Mouse (Mus musculus) 416B (cell line): ENCODE results near the gene Amd1.
A peak's percentile ranks its signal among the peaks of the same experiment; 100 is the strongest.
"Not testable (repeated sequence)": the region's sequence is repeated elsewhere in the genome, so short reads cannot be mapped to it uniquely, and the experiment has no call there.

Source experiments
- DNase-seq: peaks from one replicate; pipeline ENCODE4 v3.0.0; 2011; ENCODE audit warnings: low read depth

Gene Amd1

DNA sequence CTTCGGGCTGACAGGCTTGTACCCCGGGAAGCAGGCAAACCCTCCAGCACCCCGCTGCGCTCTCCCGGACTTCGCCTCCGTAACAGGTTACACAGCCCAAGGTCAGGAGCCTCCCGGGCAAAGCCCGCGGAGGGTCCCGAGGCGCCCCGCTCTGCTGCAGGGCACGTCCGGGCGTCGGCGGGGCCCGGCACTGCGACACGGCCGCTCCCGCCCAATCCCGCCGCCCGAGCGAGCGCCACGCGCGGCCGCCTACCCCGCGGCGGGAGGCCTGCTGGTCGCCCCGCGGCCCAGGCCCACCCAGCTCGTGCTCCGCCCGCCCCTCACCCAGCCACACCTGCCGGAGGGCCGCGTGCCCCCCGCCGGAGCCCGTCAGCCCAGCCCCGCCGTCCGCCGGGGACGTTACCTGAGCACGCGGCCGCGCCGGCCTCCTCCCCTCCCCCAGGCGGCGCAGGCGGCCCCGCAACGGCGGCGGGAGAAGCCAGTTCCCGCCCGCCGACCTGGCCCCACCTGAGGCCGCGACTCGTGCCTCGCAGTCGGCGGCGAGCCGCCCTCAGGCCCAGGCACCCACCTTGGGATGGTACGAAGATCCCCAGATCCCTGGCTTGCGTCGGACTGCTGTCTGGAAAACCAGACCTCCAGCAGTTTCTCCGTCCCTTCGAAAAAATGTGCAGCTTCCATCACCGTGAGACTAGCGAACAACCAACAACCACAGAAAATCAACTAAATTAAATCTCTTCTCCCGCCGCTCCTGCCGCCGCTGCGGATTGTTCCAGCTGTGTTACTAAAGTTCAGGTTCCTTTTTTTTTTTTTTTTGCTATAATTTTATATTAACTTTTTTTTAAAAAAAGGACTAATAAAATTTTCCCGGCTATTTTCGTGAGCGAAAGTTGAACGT, 558 bp downstream of the Amd1 start:
- not testable (repeated sequence) for DNase-seq

DNA sequence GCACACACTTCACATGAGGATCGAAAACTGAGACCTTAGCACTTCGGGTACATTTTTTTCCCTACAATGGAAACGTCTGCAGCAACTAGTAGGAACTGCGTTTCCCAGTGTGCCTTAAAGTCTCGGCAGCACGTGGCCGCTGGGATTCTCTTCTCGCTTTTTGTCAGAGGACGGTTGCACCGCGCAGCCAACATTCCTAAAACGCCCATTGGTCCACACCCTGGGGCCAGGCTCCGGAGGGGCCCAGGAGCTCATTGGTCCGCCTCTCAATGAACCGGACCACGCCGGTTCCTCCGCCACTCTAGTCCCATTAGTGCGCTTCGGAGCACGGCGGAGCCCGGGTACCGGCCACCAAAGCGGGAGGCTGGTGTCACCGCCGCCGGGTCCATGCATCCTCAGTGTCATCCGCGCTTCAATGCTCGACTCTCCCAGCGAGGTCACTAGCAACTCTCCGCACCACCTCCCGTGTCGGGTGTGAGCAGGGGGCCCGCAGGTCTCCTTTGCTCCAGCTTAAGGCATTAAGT, 1.3 kb downstream of the Amd1 start:
- peak; percentile 88 for DNase-seq

DNA sequence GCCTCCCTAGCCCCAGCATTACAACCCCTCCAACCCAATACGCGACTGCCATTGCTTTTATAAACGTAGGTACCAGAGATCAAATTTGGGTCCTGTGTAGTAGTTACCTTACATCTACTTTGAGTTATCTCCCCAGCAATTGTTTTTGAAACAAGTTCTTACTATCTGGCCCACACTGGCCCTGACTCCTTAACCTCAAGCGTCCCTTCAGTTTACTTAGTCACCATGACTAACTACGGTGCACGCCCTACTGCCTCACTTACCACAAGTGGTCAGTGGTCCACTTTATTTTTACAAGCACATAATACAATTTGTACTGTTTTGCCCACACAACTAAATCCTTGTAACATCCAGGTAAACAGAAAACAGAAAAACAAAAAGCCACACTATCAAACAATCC, 9.3 kb downstream of the Amd1 start:
- DNase-seq: peak; percentile 79

DNA sequence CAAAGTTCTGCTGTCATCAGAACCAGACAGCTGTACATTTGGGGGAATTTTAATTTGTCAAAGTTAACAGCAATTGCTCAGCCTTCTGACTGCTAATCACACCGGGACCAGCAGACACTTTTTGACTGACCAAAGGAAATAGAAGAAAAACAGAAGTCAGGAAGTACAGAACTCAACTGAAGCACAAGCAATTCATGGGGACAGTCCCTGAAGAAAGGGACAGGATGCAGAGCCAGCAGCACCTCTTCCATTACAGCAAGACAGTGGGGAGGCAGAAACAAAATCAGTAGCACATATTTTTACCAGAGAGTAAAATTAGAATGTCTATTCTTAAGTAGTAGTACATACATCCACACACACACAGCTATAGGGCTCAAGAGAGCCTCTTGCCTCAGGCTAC, 15.2 kb downstream of the Amd1 start:
- DNase-seq: peak; percentile 39

DNA sequence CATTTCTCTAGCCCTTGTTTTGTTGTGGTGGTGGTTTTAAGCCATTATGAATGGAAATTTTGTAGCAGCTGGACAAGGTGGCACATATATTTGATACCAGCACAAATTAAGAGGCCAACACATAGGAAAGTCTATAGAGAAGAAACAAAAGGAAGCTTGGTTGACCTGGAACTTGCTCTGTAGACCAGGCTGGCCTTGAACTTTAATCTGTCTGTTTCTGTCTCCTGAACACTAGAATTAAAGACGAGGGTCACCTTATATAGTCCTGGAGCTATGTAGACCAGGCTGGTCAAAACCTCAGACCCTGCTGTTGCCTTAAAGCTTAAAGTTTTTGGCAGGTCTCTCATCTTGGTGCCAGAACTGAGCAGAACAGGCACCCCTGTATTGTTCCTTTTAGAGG, 16.4 kb downstream of the Amd1 start:
- DNase-seq: peak; percentile 57

DNA sequence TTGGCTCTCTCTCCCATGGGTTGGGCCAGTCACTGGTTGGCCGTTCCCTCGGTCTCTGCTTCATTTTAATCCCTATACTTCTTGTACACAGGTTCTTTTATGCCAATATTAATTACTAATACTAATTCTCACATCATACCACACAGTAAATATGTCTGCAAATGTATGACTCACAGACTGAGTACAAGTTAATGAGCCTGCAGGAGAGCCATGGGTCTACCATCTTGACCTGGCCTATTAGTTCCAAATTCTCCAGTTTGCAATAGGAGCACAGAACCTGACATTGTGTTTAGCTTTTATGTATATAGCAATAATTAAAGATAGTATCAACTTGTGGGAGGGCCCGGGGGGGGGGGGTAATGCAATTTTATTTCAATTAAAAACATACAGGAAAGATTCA, 17.0 kb downstream of the Amd1 start:
- DNase-seq: no peak

DNA sequence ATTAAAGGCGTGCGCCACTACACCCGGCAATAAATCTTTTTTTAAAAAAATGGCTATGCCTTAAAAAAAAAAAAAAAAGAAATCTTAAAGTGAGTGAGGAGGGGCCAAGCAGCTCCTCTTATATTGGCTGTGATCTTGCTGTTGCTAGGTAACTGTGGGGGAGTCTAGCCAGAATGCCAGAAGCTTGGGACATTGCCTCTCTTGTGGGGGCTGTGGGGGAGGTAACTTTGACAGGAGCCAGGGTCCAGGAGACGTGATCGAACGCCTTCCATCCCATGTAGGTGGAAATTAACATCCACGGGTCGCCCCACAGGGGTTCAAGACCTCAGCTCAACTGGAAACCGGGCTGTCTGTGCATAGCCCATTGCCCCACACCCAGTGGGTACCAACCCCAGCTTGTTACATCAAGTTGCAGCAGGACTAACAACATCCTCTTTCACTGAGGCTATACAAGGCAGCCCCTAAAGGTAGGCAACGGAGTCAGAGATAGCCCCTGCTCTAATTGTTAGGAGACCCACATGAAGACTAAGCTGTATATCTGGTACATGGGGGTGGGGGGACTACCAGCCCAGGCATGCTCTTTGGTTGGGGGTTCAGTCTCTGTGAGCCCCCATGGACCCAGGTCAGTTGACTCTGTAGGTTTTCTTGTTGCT, 17.7 kb downstream of the Amd1 start:
- DNase-seq: no peak

DNA sequence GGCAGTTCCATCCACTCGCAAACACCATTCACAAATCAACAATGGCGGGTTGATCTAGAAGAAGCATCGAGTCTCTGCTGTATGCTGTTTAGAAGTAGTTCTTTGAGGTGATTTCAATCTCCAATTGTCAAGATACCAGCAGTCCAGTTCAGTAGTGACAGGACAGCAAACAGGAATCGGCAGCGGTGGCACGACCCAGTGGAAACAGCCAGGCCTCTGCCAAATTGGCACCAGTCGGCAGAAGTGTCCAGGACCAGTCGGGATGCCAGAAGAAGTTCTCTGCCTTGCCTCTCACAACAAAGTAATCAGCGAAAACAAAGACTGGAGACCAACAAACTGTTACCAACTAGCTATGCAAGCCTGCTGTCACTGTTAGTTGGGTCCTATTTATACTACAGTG, 18.4 kb downstream of the Amd1 start:
- no peak for DNase-seq

DNA sequence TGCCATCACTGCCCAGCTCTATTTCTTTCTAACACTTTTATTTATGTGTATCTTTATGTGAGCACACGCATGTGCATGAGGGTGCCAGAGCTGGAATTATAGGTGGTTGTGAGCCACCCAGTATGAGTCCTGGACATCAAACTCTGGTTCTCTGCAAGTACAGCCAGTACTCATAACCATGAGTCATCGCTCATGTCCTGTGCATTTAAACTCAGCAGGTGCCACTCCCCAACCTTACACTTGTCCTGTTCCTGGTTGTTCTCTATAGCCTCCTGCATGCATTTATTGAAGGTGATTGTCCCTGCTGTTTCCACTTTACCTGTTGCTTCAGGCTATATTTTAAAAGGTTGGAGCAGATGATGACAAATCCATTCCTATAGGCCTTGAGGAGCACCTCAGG, 20.4 kb downstream of the Amd1 start:
- DNase-seq: no peak

DNA sequence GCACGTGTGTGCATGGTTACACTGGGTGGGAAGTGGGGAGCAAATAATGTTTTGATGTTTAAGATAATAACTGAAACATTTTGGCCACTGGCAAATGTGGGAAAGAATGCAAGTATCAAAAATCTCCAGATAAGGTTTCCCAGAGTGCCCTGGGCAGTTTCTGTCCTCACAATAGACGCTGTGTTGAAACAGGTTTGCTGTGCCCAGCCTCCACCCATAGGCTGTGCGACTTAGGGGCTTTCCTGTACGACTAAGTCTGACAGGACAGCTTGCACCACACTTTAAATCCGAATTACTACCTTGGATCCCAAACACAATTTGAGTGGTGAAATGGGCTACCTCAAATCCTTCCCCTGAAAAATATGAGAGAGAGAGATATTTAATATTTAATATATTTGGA, 23.7 kb downstream of the Amd1 start:
- no peak for DNase-seq

DNA sequence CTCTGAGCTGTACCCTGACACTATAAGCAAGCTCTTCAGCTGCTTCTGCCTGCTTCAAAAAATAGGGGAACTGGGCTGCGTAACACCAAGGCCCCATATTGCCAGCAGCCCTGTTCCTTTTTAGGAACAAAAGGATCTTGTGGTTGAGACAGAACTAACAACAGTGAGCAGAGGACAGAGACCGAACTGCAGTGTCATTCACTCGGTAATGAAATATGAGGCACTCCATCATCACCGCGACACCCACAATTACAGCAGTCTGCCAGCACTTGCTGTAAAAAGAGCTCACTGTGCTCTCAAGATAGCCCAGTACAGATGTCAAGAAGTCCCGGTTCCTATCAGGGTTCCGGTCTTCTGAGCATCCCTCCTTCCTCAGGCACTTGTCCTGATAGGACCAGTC, 26.0 kb downstream of the Amd1 start:
- peak; percentile 89 for DNase-seq

DNA sequence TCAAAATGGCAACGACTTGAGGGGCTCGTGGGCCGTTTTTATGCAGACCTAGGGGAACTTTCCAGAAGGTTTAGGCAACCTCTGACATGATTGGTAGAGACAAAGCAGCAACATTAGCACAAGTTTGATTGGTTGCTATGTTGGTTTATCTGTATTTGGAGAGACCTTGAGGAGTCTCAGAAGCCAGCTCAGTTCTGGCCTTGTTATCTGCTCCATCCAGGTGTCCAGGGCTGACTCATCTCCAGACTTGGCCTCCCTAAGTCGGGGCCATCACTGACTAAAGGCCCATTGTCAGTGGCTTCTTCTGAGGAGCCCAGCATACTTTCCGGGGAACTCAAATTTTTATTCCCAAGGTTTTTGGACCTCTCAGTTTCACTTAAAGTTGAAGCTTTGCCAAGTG, 28.0 kb downstream of the Amd1 start:
- DNase-seq: peak; percentile 51

DNA sequence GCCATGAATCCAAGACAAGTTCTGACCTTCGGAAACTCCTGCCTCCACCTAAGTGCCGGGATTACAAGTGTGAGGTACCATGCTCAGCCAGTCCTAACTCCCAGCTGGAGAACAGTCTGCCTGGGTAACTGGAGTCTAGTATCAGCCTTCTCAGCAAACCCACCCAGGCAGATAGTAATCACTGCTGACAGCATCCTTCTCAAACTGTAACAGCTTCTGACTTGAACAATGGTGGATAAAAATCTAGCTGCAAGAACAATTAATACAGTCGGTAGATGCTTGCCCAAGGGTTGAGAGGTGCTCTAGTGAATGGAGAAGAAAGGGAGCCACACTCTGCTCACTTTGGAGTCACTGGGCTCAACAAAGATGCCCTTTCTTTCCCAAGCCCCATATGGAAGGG, 30.8 kb downstream of the Amd1 start:
- no peak for DNase-seq

DNA sequence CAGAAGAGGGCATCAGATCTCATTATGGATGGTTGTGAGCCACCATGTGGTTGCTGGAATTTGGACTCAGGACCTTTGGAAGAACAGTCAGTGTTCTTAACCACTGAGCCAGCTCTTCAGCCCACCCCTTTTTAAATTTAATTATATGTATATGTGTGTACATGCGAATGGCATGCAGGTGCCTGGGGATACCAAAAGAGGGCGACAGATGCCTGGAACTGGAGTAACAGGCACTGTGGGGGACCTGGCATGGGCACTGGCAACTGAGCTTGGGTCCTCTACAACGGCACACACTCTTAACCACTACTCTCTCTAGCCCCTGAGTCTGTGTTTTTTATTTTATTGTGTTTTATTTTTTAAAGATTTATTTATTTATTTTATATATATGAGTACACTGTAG, 37.1 kb downstream of the Amd1 start:
- no peak for DNase-seq

DNA sequence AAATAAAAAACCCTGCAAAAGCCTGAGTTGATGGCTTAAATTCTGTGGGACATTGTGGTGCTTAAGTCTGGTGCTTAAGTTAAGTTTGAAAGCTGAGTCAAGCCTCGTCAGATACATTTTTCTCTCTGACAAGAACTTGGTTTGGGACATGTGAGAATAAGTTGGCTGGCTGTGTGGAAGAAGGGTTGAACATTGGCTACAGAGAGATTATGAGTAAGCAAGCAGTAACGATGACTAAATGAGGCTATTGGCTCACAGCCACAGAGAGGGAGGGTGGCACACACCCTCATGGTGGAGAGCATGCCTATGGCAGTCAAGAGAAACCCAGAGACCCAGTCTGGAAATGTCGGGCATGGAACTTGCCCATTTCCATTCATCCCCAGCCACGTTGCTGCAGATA, 38.3 kb downstream of the Amd1 start:
- DNase-seq: peak; percentile 61

DNA sequence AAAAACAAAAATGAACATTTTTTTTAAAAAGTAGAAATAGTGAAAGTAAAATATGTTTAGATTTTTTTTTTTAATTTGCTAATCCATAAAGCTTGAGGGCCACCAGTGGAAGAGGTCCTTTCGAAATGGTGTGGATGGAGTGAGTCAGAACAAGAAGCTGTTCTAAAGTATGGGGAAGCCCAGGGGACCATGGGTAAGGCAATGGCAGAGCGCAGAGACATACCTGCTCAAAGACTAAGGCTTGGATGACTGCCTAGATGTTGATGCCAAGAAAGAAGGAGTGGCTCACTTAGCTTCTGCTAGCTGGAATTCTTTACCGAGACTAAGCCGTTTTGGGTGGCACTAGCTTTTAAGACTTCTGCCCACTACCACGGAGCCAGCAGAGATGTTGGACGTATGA, 39.8 kb downstream of the Amd1 start:
- no peak for DNase-seq

DNA sequence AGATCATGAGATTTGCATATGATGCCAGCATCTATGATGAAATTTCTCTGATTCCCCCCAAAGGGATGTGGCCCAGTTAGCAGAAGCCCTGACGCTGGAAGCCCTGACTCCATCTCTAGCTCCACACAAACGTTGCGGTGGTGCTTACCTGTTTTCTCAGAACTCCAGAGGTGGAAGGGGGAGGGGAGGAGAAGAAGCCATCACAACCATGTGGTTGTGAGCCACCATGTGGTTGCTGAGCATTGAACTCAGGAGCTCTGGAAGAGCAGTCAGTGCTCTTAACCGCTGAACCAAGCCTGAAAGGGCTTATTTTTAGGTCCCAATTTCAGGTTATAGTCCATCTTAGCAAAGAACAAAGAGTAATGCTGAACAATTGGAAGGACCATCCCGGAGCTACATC, 41.7 kb downstream of the Amd1 start:
- no peak for DNase-seq

DNA sequence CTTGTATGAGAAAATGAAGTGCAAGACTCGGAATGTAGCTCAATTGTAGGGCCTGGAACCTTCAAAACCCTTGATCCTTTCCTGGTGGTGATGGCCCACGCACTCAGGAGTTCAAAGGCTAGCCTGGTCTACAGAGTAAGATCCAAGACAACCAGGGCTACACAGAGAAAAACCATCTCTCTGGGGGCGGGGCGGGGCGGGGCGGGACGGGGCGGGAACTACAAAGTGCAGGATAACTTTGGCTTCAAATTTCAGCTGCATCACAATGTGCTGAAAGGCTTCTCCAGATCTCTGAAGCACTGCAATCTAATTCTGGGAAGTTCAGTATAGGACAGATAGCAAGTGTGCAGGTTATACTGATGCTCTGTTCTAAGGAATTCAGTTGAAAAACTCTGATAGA, 42.4 kb downstream of the Amd1 start:
- peak; percentile 62 for DNase-seq

DNA sequence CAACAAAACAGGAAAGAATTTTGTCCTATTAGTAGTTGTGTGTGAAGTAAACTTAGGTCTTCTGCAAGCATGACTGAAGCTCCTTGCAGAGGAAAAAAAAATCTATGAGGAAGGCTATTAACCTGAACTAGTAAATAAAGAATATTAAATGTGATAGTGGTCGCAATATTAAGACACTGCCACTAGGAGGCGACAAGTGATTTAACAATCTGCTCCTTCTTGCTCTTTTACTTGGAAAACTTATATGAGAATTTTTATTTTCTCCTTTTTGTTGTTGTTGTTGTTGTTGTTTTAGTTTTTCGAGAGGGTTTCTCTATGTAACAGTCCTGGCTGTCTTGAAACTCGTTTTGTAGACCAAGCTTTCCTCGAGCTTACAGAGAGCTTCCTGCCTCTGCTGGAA, 43.0 kb downstream of the Amd1 start:
- DNase-seq: no peak

DNA sequence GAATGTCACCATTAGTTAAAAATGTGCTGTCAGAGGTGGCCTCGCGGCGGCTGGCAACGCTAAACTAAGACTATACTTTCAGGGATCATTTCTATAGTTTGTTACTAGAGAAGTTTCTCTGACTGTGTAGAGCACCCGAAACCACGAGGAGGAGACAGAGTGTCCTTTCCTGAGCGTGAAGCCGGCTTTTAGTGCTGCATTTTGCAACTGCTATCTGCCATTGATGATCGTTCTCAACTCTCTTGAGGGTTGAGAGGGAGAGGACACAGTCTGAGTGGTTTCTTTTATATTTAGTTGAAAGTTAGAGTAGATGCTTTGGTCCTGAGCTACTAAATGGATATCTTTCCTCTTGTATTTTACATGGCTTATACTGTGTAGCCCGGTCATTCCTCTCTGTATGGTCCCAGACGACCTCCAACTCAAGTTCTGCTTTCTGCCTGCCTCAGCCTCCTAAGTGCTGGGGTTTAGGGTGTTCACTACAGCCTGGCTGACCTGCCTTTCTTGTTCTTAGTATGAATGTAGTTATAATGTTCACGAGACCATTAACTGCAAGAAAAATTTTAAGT, 43.5 kb downstream of the Amd1 start:
- peak; percentile 99 for DNase-seq

DNA sequence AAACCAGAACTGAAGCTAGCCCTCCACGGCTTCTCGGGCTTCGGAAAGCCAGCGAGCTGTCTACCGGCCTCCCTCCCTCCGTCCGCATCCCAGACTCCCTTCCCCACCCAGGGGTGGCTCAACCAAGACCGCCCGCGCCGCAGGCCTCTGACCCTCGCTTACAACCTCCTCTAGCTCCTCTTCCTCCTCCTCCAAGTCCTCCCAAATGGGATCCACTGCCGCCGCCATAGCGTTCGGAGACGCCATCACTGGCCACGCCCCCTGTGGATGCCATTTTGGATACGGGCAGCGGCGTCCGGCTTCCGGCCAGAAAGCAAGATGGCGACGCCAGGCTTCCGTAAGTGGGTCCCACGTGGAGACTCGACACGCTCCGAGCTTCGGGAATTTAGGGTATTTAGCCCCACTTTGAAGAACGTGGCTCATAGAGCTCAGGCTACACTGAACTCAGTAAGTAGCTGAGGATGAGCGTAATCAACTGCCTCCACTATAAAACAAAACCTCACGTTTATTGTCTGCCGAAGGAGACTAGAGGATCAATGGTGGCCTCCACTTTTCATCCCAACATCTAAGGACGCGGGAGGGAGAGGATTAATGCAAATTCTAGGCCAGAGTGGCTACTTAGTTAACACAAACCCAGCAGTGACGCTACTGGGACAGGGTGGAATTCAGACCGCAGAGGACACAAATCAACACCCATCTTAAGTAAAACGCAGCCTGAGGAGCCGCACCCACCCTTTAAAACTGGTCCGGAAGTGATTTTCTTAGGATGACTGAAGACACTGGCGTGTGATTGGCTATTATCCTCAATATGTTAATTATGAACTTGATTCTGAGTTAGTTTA, 44.4 kb downstream of the Amd1 start, which contains the start of gene Gtf3c6:
Gene Gtf3c6, minus strand, starts transcription at position 695 of the 842 bp plus-strand sequence.
- DNase-seq: peak; percentile 99

DNA sequence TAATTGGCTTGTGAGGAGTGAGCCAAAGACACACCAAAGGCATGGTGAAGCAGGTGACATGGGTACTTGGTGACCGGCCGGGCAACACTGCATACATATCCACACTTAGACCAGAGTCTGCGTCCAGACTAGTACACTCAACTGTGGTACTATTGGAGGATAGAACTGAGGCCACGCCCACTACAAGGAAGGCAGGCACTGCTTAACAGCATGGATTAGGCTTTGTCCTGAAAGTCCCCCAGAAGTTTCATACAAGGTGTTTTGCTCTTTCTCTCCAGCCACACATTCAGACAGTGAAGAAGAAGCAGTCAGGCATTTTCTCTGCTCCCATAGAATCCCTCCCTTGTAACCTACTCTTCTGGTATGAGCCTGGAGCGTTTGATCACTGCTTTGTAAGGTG, 45.3 kb downstream of the Amd1 start:
- peak; percentile 91 for DNase-seq
